Mouse (Mus musculus) erythroblast, adult 5-6 weeks (primary cell): ENCODE results near the gene Cc2d2a. TPM values are rescaled to one million over a fixed set of nuclear protein-coding genes. Genes with fewer than 3 reads are reported as not detected.

Experiments used
- total RNA-seq, 2 experiments: library from RNA; stranded (forward) in 1 of 2; stranded (reverse) in 1 of 2; fragments of 150-400 nt in 1 of 2; fragments of 200-764, 138-1000 nt in 1 of 2; gene quantifications; 2 replicates each; pipeline versions ENCODE4 v1.2.3 to v1.2.4; 2015 to 2017; ENCODE audit warnings: low replicate concordance in 2 of 2

Gene Cc2d2a
- total RNA-seq, 2 experiments from 2014 or later = 0.34 TPM; not detected in 1

Other genes with a start within 250 kb of the Cc2d2a start
- gene C1qtnf7, start 146.8 kb upstream of the Cc2d2a start, total RNA-seq (2015; ENCODE audit: low replicate concordance) = not detected in 2 replicates
- not detected in 2 replicates for gene C1qtnf7, start 146.8 kb upstream of the Cc2d2a start, total RNA-seq (2017; ENCODE audit: low replicate concordance)
- 0.96 and 8.4 TPM in 2 replicates for gene Bst1, start 156.5 kb downstream of the Cc2d2a start, total RNA-seq (2015; ENCODE audit: low replicate concordance)
- 4.9 and 5.4 TPM in 2 replicates for gene Bst1, start 156.5 kb downstream of the Cc2d2a start, total RNA-seq (2017; ENCODE audit: low replicate concordance)
- gene Fbxl5, start 159.3 kb downstream of the Cc2d2a start, total RNA-seq (2015; ENCODE audit: low replicate concordance) = 20.1 and 25.2 TPM in 2 replicates
- gene Fbxl5, start 159.3 kb downstream of the Cc2d2a start, total RNA-seq (2017; ENCODE audit: low replicate concordance) = 20.9 and 21.9 TPM in 2 replicates
- gene Cd38, start 206.2 kb downstream of the Cc2d2a start, total RNA-seq (2015; ENCODE audit: low replicate concordance) = 2.5 and 6.5 TPM in 2 replicates
- gene Cd38, start 206.2 kb downstream of the Cc2d2a start, total RNA-seq (2017; ENCODE audit: low replicate concordance) = 1.7 and 3.2 TPM in 2 replicates